Mouse (Mus musculus): Measurements from ENCODE around the gene Rnase12. TPM values are rescaled to one million over a fixed set of nuclear protein-coding genes. Genes with fewer than 3 reads are reported as not detected.

Gene Rnase12
- polyA plus RNA-seq (2012): 0.18 TPM in 1 of 2 replicates, not detected in the other

GRCm38 (mm10) chr14:51057401-51057831 is at the start of gene Rnase12:
TSS of gene Rnase12 (minus strand) at chr14:51057661.

DNA sequence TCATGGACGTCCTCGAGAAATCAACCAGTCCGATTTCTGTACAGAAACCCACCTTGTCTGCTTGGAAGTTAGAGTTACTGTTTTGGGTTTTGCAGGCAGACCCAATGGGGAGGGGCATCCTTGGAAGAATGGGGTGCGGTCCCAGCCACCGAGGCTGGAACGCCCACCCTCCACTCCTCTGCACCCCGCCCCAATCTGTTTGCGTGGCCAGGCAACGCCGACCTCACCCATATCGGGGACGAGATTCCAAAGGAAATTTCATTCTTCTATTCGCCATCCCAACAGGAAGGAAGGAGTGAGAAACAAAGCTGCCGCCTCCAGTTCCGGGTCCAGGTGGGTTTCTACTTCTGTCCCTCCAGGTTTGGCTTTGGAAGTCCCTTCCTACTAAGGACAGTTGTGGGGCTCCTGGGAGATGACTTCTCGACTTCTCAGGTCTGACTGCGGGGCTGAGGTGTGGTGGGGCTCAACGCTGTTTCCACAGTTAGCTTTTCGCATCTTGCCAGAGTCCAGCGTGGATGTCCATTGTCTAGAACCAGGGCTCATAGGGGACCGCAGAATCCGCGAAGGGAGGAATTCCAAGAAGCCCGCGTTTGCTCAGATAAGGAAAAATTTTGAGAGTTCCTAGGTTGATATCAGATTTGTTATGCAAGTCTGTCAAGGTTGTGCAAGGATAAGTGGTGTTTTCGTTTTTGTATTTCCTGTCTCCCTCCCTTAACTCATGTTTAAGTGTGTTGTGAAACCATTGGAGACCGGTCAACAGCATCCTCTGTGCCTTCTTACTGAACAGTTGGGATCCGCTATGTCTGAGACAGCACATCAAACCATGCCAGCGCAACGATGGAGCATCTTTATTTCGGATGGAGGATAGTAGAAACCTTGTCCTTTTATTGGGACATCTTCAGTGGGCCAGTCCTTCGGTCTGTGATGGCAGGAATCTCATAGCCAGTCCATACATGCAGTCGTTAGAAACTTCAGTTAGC is 33.8 kb upstream of the Rnase12 start, which contains the start of the genes Rnase4 and Ang:
Gene Rnase4 (plus strand): TSS at position 157 of the 980 bp plus-strand sequence.
Gene Ang (plus strand): TSS at position 230 of the 980 bp plus-strand sequence.

DNA sequence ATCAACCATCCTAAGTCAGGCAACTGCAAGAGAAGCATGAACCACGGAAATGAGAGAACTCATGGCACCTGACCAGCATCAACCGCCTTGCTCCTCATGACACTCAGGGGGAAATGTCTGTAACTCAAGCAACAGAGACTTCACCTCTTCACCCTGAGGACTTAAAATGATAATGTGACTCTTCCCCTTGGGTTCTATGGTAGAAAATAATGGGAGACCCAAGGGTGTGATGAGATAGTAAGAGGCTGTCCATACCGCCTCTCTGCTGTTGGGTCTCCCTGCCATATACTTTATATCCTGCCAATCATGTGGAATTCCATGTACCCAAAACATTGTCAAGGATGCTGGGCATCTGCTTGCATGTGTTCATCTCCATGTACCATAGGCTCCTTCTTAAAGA is 16.9 kb upstream of the Rnase12 start, which contains the start of gene Olfr750:
Gene Olfr750 (minus strand): TSS at position 101 of the 400 bp plus-strand sequence.

GRCm38 (mm10) chr14:51050063-51050462 is 7.4 kb downstream of the Rnase12 start, which contains the start of gene Rnase11:
TSS of gene Rnase11 (minus strand) at chr14:51050163.

GRCm38 (mm10) chr14:51041769-51042168 is 15.7 kb downstream of the Rnase12 start, which contains the start of gene Rnase9:
TSS of gene Rnase9 (minus strand) at chr14:51041869.

DNA sequence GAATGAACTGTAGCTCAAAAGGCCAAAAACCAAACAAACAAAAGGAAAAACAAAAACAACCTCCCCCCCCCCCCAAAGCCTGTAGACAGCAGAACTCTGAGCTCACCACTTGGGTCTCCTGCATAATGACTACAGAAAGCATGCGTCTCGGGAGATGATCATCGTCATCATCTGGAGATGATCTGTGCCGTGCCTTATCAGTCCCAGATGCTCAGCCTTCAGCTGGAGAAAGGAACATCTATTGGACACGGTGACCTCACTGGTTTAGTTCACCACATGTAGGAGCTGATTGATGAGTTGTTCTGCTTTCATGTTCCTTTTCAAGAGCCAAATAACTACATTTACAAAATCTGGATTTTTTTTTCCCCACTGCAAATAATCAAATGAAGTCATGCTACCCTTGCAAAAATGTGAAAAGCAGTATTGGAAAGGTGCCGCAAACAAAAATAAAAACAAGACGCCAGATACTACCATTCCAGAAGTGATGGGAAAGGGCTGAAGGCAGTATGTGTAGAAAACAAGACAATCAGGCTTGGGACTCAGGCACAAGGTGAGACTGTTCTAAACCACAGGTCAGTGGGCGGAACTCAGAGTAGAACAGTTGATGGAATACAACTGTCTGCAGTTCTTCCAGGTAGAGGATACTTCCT is 50.2 kb downstream of the Rnase12 start, which contains the start of gene Rnase10:
Gene Rnase10 (plus strand): TSS at position 600 of the 650 bp plus-strand sequence.

Other genes with a start within 250 kb of the Rnase12 start
- gene Ccnb1ip1, start 249.9 kb downstream of the Rnase12 start, polyA plus RNA-seq (2012): not detected in 2 replicates
- 5.3 and 6.5 TPM in 2 replicates for gene Parp2, start 249.8 kb downstream of the Rnase12 start, polyA plus RNA-seq (2012)
- gene Tep1, start 187.1 kb downstream of the Rnase12 start, polyA plus RNA-seq (2012): 4.2 and 6.3 TPM in 2 replicates
- gene Klhl33, start 160.2 kb downstream of the Rnase12 start, polyA plus RNA-seq (2012): 0.05 and 0.17 TPM in 2 replicates
- 62.9 and 65.3 TPM in 2 replicates for gene Osgep, start 132.8 kb downstream of the Rnase12 start, polyA plus RNA-seq (2012)
- gene Apex1, start 132.7 kb downstream of the Rnase12 start, polyA plus RNA-seq (2012): 152 and 183 TPM in 2 replicates
- 97.7 and 140 TPM in 2 replicates for gene Pip4p1, start 126.8 kb downstream of the Rnase12 start, polyA plus RNA-seq (2012)
- 4.1 and 6.2 TPM in 2 replicates for gene Pnp, start 126.6 kb downstream of the Rnase12 start, polyA plus RNA-seq (2012)
- 3.0 and 6.9 TPM in 2 replicates for gene Gm49342, start 113.1 kb downstream of the Rnase12 start, polyA plus RNA-seq (2012)
- 0.09 and 0.71 TPM in 2 replicates for gene Pnp2, start 101.7 kb downstream of the Rnase12 start, polyA plus RNA-seq (2012)
- 0.11 TPM in 1 of 2 replicates, not detected in the other for gene Rnase10, start 49.9 kb downstream of the Rnase12 start, polyA plus RNA-seq (2012)
- gene Rnase9, start 15.8 kb downstream of the Rnase12 start, polyA plus RNA-seq (2012): not detected in 2 replicates
- not detected in 2 replicates for gene Rnase11, start 7.5 kb downstream of the Rnase12 start, polyA plus RNA-seq (2012)
- not detected in 2 replicates for gene Olfr750, start 16.8 kb upstream of the Rnase12 start, polyA plus RNA-seq (2012)
- 0.25 and 0.35 TPM in 2 replicates for gene Rnase4, start 33.4 kb upstream of the Rnase12 start, polyA plus RNA-seq (2012)
- gene Ang, start 33.5 kb upstream of the Rnase12 start, polyA plus RNA-seq (2012): 0.15 TPM in 1 of 2 replicates, not detected in the other
- not detected in 2 replicates for gene Eddm3b, start 56.8 kb upstream of the Rnase12 start, polyA plus RNA-seq (2012)
- gene Rnase6, start 66.2 kb upstream of the Rnase12 start, polyA plus RNA-seq (2012): 1.7 TPM in 2 replicates
- not detected in 2 replicates for gene Rnase1, start 89.1 kb upstream of the Rnase12 start, polyA plus RNA-seq (2012)
- not detected in 2 replicates for gene Rnase2b, start 104.6 kb upstream of the Rnase12 start, polyA plus RNA-seq (2012)
- gene Ang2, start 141.5 kb upstream of the Rnase12 start, polyA plus RNA-seq (2012): not detected in 2 replicates
- gene Ear14, start 145.7 kb upstream of the Rnase12 start, polyA plus RNA-seq (2012): not detected in 2 replicates
- gene Rnase2a, start 198.5 kb upstream of the Rnase12 start, polyA plus RNA-seq (2012): not detected in 2 replicates

Measured in megakaryocyte-erythroid progenitor cell, adult 5 weeks (primary cell).